Mouse (Mus musculus) retina, postnatal 1 day (tissue): ENCODE data around the gene Man1c1.

ENCODE experiments used
- DNase-seq: peaks from one replicate; pipeline ENCODE4 v3.0.0-alpha.2; 2012

Man1c1 gene

GRCm38 (mm10) chr4:134601404-134601803 is 102.7 kb downstream of the Man1c1 start:
- DNase-seq: no peak

DNA sequence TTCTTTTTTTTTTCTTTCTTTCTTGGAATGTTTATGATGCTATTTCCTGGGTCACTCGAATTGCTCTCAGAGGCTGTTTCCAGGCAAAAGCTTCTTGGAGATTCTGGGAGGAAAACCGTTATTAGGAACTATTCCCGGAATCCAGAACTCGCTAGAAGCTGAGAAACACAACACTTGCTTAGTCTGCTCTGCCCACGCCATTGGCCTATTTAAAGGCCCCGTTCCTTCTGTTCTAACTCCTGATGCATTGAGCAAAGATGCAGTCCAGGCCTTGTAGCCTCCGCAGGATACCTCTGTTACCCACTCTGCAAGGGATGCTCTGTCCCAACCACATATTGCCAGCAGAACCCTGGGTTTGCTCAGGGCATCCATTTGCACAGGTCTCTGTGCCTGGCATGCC is 103.3 kb downstream of the Man1c1 start:
- DNase-seq: no peak

DNA sequence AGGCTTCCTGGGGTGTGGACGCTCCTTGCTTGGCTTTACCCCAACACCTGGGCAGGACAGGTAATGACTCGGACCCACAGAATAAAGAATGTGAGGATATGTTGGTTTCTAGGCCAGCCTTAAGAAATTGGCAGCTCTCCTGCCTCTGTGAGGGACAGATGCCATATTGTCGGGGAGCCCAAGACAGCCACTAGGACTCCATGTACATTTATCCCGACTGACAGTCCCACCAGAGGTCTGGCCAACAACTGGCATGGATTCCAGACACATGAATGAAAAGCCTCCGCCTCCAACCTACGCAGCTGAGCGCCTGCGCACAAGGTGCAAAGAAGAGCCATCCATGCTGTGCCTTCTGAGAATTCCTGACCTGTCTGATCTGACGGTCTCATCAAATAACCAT is 104.0 kb downstream of the Man1c1 start:
- DNase-seq: no peak

GRCm38 (mm10) chr4:134596816-134597692 is 107.0 kb downstream of the Man1c1 start:
- DNase-seq: no peak

DNA sequence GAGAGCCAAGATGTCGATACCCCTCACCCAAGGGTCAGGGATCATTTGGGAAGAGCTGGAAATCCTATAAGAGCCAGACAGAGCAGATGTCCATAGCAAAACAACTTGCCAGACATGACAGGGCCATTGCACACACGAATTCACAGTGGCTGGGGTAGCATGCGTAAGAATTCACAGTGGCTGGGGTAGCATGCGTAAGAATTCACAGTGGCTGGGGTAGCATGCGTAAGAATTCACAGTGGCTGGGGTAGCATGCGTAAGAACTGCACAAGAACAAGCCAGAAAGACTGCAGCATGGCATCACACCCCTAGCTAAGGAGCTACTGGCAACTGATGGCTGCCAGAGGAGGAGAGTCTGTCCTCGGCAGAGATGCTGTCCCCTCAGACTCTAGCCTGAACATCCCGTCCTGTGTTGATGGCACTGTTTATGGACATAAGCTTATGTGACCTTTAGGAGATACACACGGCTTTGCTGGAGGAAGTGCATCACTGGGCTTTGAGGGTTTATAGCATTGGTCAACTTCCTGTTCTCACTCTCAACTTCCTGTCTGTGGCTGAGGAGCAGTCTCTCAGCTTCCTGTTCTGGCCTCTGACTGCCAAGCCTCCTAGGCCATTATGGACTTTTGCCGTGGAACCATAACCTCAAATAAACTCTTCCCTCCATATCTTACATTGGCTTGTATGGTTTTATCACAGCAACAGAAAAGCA is 109.2 kb downstream of the Man1c1 start:
- DNase-seq: no peak

GRCm38 (mm10) chr4:134592442-134592841 is 111.6 kb downstream of the Man1c1 start:
- no peak for DNase-seq

GRCm38 (mm10) chr4:134591506-134592061 is 112.5 kb downstream of the Man1c1 start:
- peak; percentile 65 for DNase-seq

DNA sequence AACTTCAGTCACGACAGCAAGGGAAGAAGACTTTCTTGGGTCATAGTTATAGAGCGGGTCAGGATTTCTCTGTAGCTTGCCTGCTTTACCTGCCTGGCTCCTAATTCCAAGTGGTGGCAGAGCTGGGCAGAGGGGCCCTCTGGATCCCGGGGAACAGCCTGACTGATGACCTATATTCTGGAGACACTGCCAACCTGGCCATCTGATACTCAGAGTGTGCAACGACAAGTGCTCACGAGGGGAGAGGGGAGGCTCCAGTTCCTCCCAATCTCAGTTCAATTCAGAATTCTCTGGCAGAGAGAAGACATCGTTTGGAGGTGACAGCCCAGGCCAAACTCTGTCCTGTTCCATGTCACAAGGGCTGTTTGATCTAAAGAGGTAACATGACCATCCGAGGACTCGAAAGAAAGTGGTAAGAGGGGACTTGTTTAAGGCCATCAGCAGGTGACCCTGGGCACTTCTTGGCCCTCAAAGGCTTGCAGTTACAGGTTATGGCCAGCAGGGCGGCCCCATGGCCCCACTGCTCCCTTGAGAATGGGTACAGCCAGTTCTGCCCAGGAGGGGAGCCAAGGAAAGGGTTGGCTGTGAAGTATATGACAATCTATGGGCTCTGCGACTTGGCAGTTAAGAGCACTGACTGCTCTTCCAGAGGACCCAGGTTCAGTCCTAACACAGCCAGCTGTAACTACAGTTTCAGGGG is 113.7 kb downstream of the Man1c1 start:
- no peak for DNase-seq

- DNase-seq: no peak
Measured at GRCm38 (mm10) chr4:134589786-134590185, 114.3 kb downstream of the Man1c1 start.

DNA sequence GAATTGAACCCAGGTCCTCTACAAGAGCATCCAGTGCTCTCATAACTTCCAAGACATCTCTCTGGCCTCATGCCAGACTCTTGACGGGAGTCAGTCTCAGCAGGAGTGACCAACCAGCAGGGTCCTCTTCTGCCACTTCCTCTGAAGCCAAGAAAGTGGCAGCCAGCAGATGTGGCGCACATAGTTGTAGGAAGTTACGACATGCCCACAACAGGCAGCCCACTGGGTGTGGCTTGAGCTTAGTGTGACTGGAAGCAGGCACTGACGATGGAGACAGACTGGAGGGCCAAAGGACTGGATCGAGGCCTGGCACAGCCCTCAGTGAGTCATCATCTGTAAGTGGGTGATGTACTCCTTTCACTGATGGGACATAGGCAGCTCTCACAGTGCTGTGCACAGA is 115.1 kb downstream of the Man1c1 start:
- no peak for DNase-seq

- DNase-seq: no peak
Measured at GRCm38 (mm10) chr4:134588287-134588686, 115.8 kb downstream of the Man1c1 start.

DNA sequence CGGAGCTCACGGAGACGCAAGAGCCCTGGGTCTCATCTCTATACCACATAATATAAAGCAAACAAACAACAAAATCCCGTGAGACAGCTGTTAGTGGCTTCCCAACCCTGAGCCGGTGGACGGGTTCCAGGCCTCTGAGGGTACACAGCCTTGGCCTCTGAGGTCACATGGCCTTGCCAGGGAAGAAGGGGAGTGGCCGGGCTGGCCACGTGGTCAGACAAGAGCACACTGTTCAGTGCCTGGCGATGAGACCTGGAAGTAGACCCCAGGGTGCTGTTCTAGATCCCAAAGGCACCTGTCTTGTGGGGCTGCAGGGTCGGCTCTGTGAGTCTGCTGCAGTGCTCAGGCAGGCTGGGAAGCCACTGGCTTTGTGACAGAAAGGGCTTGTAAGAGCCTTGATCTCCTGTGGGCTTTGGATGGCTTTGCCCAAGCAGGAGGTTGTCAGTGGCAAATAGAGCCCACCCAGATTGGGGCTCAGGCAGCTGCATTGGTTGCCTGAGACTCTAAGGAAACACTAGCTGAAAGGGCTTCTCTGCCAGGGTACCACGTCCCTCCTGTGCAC is 116.4 kb downstream of the Man1c1 start:
- no peak for DNase-seq

DNA sequence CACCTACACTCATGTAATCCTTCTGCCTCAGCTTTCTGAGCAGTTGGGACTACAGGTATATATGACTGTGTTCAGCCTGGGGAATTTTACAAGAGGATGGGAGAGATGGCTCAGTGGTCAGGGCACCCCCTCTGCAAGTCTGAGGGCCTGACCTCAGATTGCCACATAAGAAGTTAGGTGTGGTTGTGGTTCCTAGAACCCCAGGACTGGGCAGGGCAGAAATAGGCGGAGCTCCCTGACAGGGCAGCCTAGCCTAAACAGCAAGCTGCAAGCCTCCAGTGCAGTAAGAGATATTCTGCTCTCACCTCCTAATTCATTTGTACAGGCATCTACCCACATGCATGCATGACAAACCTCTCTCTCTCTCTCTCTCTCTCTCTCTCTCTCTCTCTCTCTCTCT is 117.5 kb downstream of the Man1c1 start:
- no peak for DNase-seq

DNA sequence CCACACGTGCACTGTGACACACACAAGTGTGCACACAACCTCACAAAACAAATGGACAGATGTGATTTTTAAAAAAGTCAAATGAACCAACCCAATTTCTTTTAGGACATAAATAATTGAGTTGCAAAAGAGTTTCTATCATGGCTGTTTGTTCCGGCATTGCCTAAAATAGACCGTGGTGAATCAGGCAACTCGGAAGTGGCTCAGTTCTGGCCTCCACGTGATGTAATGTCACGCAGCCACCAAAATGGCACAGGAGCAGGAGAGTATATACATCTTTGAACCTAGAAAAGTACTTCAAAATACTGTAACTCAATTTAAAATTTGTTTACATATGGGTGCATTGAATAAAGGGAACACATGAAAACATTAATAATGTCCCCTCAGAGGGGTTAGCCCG is 118.0 kb downstream of the Man1c1 start:
- no peak for DNase-seq

DNA sequence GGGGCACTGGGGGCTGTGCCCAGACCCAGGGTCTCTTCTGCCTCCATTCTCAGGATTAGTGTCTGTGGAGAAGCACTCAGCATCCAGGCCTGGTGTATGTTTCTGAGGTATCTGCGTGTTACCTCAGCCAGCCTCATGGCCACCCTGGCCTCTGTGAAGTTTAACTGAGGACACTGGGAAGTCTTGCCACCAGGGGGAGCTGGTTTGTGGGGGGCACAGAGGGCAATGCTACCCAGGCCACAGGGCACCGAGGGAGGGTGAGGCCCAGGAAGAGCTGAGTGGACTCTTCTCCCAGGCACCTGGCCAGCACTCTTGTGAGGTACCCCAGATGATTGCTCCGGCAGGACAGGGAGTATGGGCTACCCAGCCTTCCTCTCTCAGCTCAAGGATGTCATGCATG is 120.6 kb downstream of the Man1c1 start:
- DNase-seq: no peak

GRCm38 (mm10) chr4:134581365-134581764 is 122.7 kb downstream of the Man1c1 start:
- DNase-seq: no peak

- peak; percentile 48 for DNase-seq
Measured at GRCm38 (mm10) chr4:134580351-134581148, 123.5 kb downstream of the Man1c1 start.

- DNase-seq: no peak
Measured at GRCm38 (mm10) chr4:134579620-134580019, 124.5 kb downstream of the Man1c1 start.

DNA sequence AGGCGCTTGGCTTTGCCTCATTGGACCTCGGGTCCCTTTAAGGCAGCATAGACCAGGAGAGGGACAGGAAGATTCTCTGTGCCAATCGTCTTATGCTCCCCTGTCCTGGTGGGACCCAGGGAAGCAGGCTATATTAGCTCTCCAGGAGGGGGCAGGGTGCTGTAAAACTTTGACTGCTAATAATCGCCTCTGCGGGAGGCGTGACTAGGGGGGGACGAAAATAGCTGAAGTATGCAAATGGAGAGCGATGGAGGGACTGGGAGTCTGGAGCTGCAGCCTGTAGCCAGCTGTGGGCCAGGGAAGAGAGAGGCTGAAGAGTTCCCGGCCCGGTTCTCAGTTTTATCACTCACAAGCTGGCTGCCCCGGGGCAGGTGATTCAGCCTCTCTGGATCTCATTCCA is 124.9 kb downstream of the Man1c1 start:
- peak; percentile 48 for DNase-seq

DNA sequence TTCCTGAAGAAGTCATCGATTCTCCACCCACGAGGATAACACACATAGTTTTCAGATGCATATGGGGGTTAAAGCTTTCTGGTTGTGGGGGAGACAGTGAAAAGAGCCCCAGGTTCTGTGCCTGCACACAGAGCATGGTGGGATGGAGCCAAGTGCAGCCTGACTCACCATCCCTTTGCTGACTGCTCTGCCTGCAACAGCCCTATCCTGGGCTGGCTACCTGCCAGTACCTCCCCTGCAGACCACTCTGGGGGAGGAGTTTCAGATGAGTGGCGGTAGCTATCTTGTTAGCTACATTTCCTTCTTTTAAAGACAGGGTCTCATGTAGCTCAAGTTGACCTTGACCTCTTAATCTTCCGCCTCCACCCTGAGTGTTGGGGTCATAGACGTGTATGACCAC is 125.7 kb downstream of the Man1c1 start:
- no peak for DNase-seq

- DNase-seq: no peak
Measured at GRCm38 (mm10) chr4:134577281-134577680, 126.8 kb downstream of the Man1c1 start.

DNA sequence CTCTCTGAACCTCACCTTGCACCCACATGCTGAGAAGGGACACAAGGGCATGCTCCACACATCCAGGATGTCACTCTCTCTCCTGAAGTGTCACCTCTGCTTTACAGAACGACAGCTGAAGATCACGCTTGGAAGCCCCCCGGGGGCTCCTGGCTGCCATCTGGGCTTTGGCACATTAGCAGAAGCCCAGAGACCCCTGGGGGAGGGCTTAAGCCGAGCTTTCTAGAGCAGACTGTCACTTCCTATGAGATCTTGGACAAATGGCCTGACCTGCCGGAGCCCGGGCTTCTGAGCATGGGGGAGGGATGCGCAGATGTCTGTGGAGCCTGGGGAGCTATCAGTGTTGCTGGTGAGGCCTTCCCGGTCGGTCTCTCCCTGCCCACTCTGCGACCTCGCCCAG is 128.6 kb downstream of the Man1c1 start:
- DNase-seq: peak; percentile 92
